Mouse (Mus musculus): ENCODE measurements around the gene Mthfd1l. TPM values are rescaled to one million over a fixed set of nuclear protein-coding genes. Genes with fewer than 3 reads are reported as not detected.

Mthfd1l gene
- polyA plus RNA-seq, 1 experiment = 1.6 TPM

GRCm38 (mm10) chr10:4146947-4147346 is 174.0 kb downstream of the Mthfd1l start:
- TF ChIP-seq CTCF (IDR thresholded peaks at IDR 0.05; ENCODE audit: control insufficient read depth, insufficient read depth, insufficient replicate concordance, low read depth, low read length) (no peak), POLR2A (IDR thresholded peaks at IDR 0.05; ENCODE audit: control insufficient read depth, low read depth, low read length) (no peak)
- Histone ChIP-seq H3K4me3 (ENCODE audit: control insufficient read depth, low read depth, low read length) (no peak overlapping the region), H3K4me1 (ENCODE audit: control insufficient read depth, insufficient read depth, low read length) (no peaks in the 10 kb centered on the region), H3K36me3 (ENCODE audit: control insufficient read depth, insufficient read depth, low read length) (no peaks in the 10 kb centered on the region), H3K27ac (ENCODE audit: control insufficient read depth, insufficient read depth, low read depth, low read length) (no peak overlapping the region), H3K27me3 (ENCODE audit: control insufficient read depth, insufficient read depth, low read length) (no peaks in the 10 kb centered on the region)

GRCm38 (mm10) chr10:4151159-4151558 is 178.2 kb downstream of the Mthfd1l start:
- Histone ChIP-seq H3K4me1 (ENCODE audit: control insufficient read depth, insufficient read depth, low read length) (no peaks in the 10 kb centered on the region), H3K27ac (ENCODE audit: control insufficient read depth, insufficient read depth, low read depth, low read length) (no peak overlapping the region), H3K4me3 (ENCODE audit: control insufficient read depth, low read depth, low read length) (no peak overlapping the region), H3K27me3 (ENCODE audit: control insufficient read depth, insufficient read depth, low read length) (no peaks in the 10 kb centered on the region), H3K36me3 (ENCODE audit: control insufficient read depth, insufficient read depth, low read length) (no peaks in the 10 kb centered on the region)
- no peak for TF ChIP-seq POLR2A (IDR thresholded peaks at IDR 0.05; ENCODE audit: control insufficient read depth, low read depth, low read length)
- no peak for TF ChIP-seq CTCF (IDR thresholded peaks at IDR 0.05; ENCODE audit: control insufficient read depth, insufficient read depth, insufficient replicate concordance, low read depth, low read length)

- Histone ChIP-seq H3K4me3 (ENCODE audit: control insufficient read depth, low read depth, low read length) (no peak overlapping the region), H3K36me3 (ENCODE audit: control insufficient read depth, insufficient read depth, low read length) (no peaks in the 10 kb centered on the region), H3K27ac (ENCODE audit: control insufficient read depth, insufficient read depth, low read depth, low read length) (no peak overlapping the region), H3K27me3 (ENCODE audit: control insufficient read depth, insufficient read depth, low read length) (no peaks in the 10 kb centered on the region), H3K4me1 (ENCODE audit: control insufficient read depth, insufficient read depth, low read length) (no peaks in the 10 kb centered on the region)
- TF ChIP-seq CTCF (IDR thresholded peaks at IDR 0.05; ENCODE audit: control insufficient read depth, insufficient read depth, insufficient replicate concordance, low read depth, low read length) = no peak
- no peak for TF ChIP-seq POLR2A (IDR thresholded peaks at IDR 0.05; ENCODE audit: control insufficient read depth, low read depth, low read length)
Measured at GRCm38 (mm10) chr10:4151862-4152776, 179.2 kb downstream of the Mthfd1l start.

DNA sequence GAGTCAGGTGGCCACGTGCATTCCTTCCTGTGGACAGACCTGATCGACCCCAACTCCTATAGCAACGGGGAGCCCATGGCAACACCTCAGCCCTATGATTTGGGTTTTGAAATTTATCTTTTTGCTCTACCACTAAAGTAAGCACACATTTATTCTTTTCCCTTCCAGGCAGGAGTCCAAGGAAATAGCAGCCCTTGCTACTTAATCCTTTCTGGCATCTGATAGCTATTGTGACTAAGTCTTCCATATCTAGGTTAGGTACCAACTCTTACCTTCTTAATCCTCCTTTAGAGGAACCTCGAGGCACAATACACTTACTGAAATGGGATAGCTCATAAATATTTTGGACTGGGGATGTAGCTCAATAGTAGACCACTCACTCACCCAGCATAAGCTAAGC is 180.1 kb downstream of the Mthfd1l start:
- Histone ChIP-seq H3K27ac (ENCODE audit: control insufficient read depth, insufficient read depth, low read depth, low read length) (no peak overlapping the region), H3K36me3 (ENCODE audit: control insufficient read depth, insufficient read depth, low read length) (no peaks in the 10 kb centered on the region), H3K4me1 (ENCODE audit: control insufficient read depth, insufficient read depth, low read length) (no peaks in the 10 kb centered on the region), H3K27me3 (ENCODE audit: control insufficient read depth, insufficient read depth, low read length) (no peaks in the 10 kb centered on the region), H3K4me3 (ENCODE audit: control insufficient read depth, low read depth, low read length) (no peak overlapping the region)
- TF ChIP-seq POLR2A (IDR thresholded peaks at IDR 0.05; ENCODE audit: control insufficient read depth, low read depth, low read length) (no peak), CTCF (IDR thresholded peaks at IDR 0.05; ENCODE audit: control insufficient read depth, insufficient read depth, insufficient replicate concordance, low read depth, low read length) (no peak)

DNA sequence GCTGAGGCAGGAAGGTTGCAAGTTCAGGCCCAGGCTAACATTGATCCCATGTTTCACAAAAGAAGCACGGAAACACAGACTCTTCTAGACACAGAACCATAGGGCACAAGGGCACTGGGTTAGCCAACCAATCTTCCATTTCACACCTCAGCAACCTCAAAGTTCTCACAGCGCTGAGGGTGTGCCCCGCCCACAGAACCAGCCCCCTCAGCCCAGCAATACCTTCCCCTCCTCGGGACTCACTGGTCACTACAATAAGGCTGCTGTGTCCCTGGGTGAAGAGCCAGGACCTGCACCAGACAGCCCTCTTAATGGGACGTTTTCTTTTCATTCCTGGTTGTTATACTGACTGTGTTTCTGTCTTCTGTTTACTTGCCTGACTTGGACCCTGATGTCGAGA is 181.1 kb downstream of the Mthfd1l start:
- Histone ChIP-seq H3K27ac (ENCODE audit: control insufficient read depth, insufficient read depth, low read depth, low read length) (no peak overlapping the region), H3K36me3 (ENCODE audit: control insufficient read depth, insufficient read depth, low read length) (no peaks in the 10 kb centered on the region), H3K27me3 (ENCODE audit: control insufficient read depth, insufficient read depth, low read length) (no peaks in the 10 kb centered on the region), H3K4me3 (ENCODE audit: control insufficient read depth, low read depth, low read length) (no peak overlapping the region), H3K4me1 (ENCODE audit: control insufficient read depth, insufficient read depth, low read length) (no peaks in the 10 kb centered on the region)
- no peak for TF ChIP-seq CTCF (IDR thresholded peaks at IDR 0.05; ENCODE audit: control insufficient read depth, insufficient read depth, insufficient replicate concordance, low read depth, low read length)
- no peak for TF ChIP-seq POLR2A (IDR thresholded peaks at IDR 0.05; ENCODE audit: control insufficient read depth, low read depth, low read length)

- Histone ChIP-seq H3K27ac (ENCODE audit: control insufficient read depth, insufficient read depth, low read depth, low read length) (no peak overlapping the region), H3K4me1 (ENCODE audit: control insufficient read depth, insufficient read depth, low read length) (0 out of 2 replicates have a peak, but pooled peaks cover 2% of the 10 kb centered on the region), H3K4me3 (ENCODE audit: control insufficient read depth, low read depth, low read length) (no peak overlapping the region), H3K27me3 (ENCODE audit: control insufficient read depth, insufficient read depth, low read length) (no peaks in the 10 kb centered on the region), H3K36me3 (ENCODE audit: control insufficient read depth, insufficient read depth, low read length) (no peaks in the 10 kb centered on the region)
- TF ChIP-seq CTCF (IDR thresholded peaks at IDR 0.05; ENCODE audit: control insufficient read depth, insufficient read depth, insufficient replicate concordance, low read depth, low read length) (no peak), POLR2A (IDR thresholded peaks at IDR 0.05; ENCODE audit: control insufficient read depth, low read depth, low read length) (no peak)
Measured at GRCm38 (mm10) chr10:4155521-4155920, 182.6 kb downstream of the Mthfd1l start.

DNA sequence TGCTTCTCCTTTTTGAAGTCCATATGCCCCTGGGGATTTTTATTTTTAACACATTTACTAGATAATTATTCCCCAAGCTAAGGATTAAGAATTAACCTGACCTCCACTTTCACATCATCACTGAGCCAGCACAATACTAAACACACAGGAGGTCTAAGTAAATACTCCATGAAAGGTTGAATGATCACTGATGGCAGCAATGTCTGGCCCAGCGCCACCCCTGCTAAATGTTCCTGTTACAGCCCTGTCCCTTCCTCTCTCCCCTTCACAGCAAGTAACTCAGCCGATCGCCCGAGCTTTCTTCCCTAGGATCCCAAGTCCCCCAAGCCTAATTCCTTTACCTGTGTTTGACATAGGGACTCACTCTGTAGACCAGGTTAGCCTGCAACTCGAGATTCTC is 185.6 kb downstream of the Mthfd1l start:
- Histone ChIP-seq H3K4me1 (ENCODE audit: control insufficient read depth, insufficient read depth, low read length) (0 out of 2 replicates have a peak, but pooled peaks cover 2% of the 10 kb centered on the region), H3K27me3 (ENCODE audit: control insufficient read depth, insufficient read depth, low read length) (no peaks in the 10 kb centered on the region), H3K27ac (ENCODE audit: control insufficient read depth, insufficient read depth, low read depth, low read length) (0 out of 2 replicates have a peak overlapping the region, but pooled peaks have one; percentile 12), H3K36me3 (ENCODE audit: control insufficient read depth, insufficient read depth, low read length) (no peaks in the 10 kb centered on the region), H3K4me3 (ENCODE audit: control insufficient read depth, low read depth, low read length) (no peak overlapping the region)
- TF ChIP-seq CTCF (IDR thresholded peaks at IDR 0.05; ENCODE audit: control insufficient read depth, insufficient read depth, insufficient replicate concordance, low read depth, low read length) (no peak), POLR2A (IDR thresholded peaks at IDR 0.05; ENCODE audit: control insufficient read depth, low read depth, low read length) (no peak)
